Mouse (Mus musculus) heart, embryonic 11.5 days (tissue): ENCODE data around the gene Osbpl7. TPM values are rescaled to one million over a fixed set of nuclear protein-coding genes. Genes with fewer than 3 reads are reported as not detected.

ENCODE experiments used
- ATAC-seq: fragments of 200-750 bp; cut with Nextera tagmentation; replicated peaks from 2 replicates; pipeline ENCODE4 v1.8.0; 2017; ENCODE audit warnings: moderate library complexity; ENCODE audit not compliant: insufficient number of reproducible peaks, low FRiP score, low TSS enrichment
- H3K27ac ChIP-seq: fragments of 300-500 bp; sonication (generic); 2 replicates; pipeline ENCODE4 v1.5.1; 2014; ENCODE audit warnings: mild to moderate bottlenecking, low read depth, low read length
- H3K27me3 ChIP-seq: fragments of 300-500 bp; sonication (generic); 2 replicates; pipeline ENCODE4 v1.6.1; 2014; ENCODE audit warnings: mild to moderate bottlenecking, low read length, mixed read lengths; ENCODE audit not compliant: control insufficient read depth, insufficient read depth
- H3K36me3 ChIP-seq: fragments of 300-500 bp; sonication (generic); 2 replicates; pipeline ENCODE4 v1.6.1; 2014; ENCODE audit warnings: mild to moderate bottlenecking, low read length, moderate library complexity, mixed read lengths; ENCODE audit not compliant: control insufficient read depth, insufficient read depth
- H3K4me1 ChIP-seq: fragments of 300-500 bp; sonication (generic); 2 replicates; pipeline ENCODE4 v1.6.1; 2014; ENCODE audit warnings: low read length; ENCODE audit not compliant: control insufficient read depth, insufficient read depth
- H3K4me2 ChIP-seq: fragments of 300-500 bp; sonication (generic); 2 replicates; pipeline ENCODE4 v1.6.1; 2014; ENCODE audit warnings: mild to moderate bottlenecking, moderate library complexity
- H3K4me3 ChIP-seq: fragments of 300-500 bp; sonication (generic); 2 replicates; pipeline ENCODE4 v1.5.1; 2014; ENCODE audit warnings: low read depth, low read length
- H3K9ac ChIP-seq: fragments of 300-500 bp; sonication (generic); 2 replicates; pipeline ENCODE4 v1.6.1; 2014; ENCODE audit warnings: mild to moderate bottlenecking, low read depth, low read length, moderate library complexity
- H3K9me3 ChIP-seq: fragments of 300-500 bp; sonication (generic); replicated peaks from 2 replicates; pipeline ENCODE4 v1.6.1; 2016; ENCODE audit warnings: low read length; ENCODE audit not compliant: control insufficient read depth
- WGBS: fragments of 180-500 bp; shearing (Covaris S2); extraction: QIAGEN DNeasy Blood & Tissue Kit; methylation state at CpG from one replicate; pipeline ENCODE4 v1.1.7; 2014; ENCODE audit not compliant: insufficient replicate concordance; 5-methylcytosine and 5-hydroxymethylcytosine counted together
- polyA plus RNA-seq: library from polyadenylated mRNA; unstranded; fragments of >200 nt; fragmentation: Nextera tagmentation; extraction: Ambion mirVana; gene quantifications from 2 replicates; pipeline ENCODE4 v1.2.1, GENCODE M21; 2014

Gene Osbpl7
- polyA plus RNA-seq, 1 experiment from 2014 or later = 4.1 TPM

DNA sequence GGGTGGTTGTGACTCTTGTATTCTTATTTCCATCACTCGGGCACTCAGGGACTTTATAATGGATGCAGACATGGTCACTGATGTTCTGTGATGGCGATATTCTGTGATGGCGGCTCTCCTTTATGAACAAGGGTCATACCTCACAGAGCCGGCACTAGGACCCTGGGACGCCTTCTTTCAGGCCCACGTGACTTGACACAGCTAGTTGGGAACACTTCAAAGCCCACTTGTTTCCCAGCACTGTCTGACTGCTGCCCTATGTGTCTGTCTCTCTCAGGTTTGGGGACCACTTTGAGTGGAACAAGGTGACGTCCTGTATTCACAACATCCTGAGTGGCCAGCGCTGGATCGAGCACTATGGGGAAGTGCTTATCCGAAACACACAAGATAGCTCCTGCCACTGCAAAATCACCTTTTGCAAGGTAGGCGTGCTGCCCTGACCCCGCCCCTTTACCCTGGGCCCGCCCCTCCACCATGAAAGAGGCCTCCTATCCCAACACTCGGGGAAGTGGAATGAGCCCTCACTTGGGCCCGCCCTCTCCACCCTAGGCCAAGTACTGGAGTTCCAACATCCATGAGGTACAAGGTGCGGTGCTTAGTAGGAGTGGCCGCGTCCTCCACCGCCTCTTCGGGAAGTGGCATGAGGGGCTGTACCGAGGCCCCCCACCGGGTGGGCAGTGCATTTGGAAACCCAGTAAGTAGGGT, 16.4 kb downstream of the Osbpl7 start:
- Histone ChIP-seq H3K4me1 (peaks cover 8% of the 10 kb centered on the region), H3K36me3 (peaks cover 3% of the 10 kb centered on the region; the same call in 1 of the 2 replicates), H3K9me3 (no peaks in the 10 kb centered on the region), H3K27ac (no peak overlapping the region), H3K4me3 (no peak overlapping the region), H3K4me2 (no peak overlapping the region), H3K9ac (no peak overlapping the region), H3K27me3 (no peaks in the 10 kb centered on the region)
- ATAC-seq = no peak
- WGBS = 43% methylated on average over 22 of the region's 22 CpGs

DNA sequence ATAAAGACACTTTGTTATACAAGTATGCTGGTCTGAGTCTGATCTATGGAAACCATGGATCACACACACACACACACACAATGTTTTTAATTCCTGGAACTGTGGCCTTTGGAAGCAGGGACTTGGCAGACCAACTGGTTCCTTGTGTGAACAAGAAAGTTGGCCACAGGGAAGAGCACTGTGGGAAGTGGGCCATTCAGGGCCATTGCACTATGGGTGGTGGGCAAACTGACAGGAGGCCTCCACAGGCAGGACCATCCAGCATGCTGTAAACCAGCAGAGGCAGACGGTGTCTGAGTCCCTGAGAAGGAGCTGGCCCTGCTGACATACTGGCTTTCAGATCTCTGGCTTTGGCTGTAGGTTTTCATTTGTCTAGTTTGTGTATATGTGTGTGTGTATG, 18.9 kb downstream of the Osbpl7 start:
- 57% methylated on average over 1 of the region's 1 CpGs for WGBS

DNA sequence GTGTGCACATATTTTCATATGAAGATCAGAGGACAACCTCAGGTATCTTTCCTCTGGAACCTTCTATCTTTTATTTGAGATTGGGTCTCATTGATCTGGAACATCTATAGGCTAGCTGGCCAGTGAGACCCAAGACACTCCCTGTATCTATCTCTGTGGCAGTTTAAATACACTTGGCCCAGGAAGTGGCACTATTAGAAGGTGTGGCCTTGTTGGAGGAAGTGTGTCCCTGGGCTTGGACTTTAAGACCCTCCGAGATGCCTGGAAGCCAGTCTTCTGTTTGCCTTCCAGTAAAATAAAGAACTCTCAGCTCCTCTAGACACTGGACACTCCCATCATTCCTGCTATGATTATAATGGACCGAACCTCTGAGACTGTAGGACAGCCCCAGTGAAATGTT, 19.3 kb downstream of the Osbpl7 start:
- 82% methylated on average over 2 of the region's 2 CpGs for WGBS
- peaks cover 4% of the 10 kb centered on the region; the same call in 1 of the 2 replicates for H3K4me1 ChIP-seq

More for the DNA sequence above, 18.9 kb downstream of the Osbpl7 start:
- no peaks in the 10 kb centered on the region for H3K27me3 ChIP-seq
- H3K9me3 ChIP-seq = no peaks in the 10 kb centered on the region
- H3K4me2 ChIP-seq = no peak overlapping the region
- ATAC-seq = no peak
- peaks cover 4% of the 10 kb centered on the region; the same call in 1 of the 2 replicates for H3K4me1 ChIP-seq
- H3K9ac ChIP-seq = no peak overlapping the region
- H3K27ac ChIP-seq = no peak overlapping the region
- peaks cover 3% of the 10 kb centered on the region; the same call in 1 of the 2 replicates for H3K36me3 ChIP-seq
- no peak overlapping the region for H3K4me3 ChIP-seq

DNA sequence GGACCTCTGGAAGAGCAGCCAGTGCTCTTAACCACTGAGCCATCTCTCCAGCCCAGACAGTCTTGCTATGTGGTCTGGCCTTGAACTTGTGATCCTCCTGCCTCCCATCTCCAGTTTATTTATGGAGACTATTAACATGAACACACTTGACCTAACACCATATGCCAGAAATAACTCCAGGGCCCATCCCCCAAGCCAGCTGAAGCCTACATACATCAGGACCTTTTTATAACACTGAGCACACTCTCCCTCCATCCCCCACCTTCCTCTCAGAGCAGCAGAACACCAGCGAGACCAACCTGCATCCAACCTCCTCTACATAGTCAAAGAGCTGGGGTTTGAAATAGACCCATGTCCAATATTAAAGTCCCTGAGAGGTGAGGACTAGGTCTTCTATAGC, 20.7 kb downstream of the Osbpl7 start:
- H3K9me3 ChIP-seq = no peaks in the 10 kb centered on the region
- H3K4me3 ChIP-seq = no peak overlapping the region
- H3K27me3 ChIP-seq = no peaks in the 10 kb centered on the region
- H3K27ac ChIP-seq = no peak overlapping the region
- H3K4me2 ChIP-seq = no peak overlapping the region
- ATAC-seq = no peak; the same call in 1 of the 2 replicates
- H3K36me3 ChIP-seq = peaks cover 3% of the 10 kb centered on the region; the same call in 1 of the 2 replicates
- H3K9ac ChIP-seq = no peak overlapping the region
- peaks cover 4% of the 10 kb centered on the region; the same call in 1 of the 2 replicates for H3K4me1 ChIP-seq
- 37% methylated on average over 1 of the region's 1 CpGs for WGBS

More for the DNA sequence above, 19.3 kb downstream of the Osbpl7 start:
- no peak overlapping the region for H3K9ac ChIP-seq
- no peak overlapping the region for H3K4me2 ChIP-seq
- no peaks in the 10 kb centered on the region for H3K9me3 ChIP-seq
- H3K27me3 ChIP-seq = no peaks in the 10 kb centered on the region
- no peak overlapping the region for H3K27ac ChIP-seq
- no peak for ATAC-seq
- no peak overlapping the region for H3K4me3 ChIP-seq
- peaks cover 3% of the 10 kb centered on the region; the same call in 1 of the 2 replicates for H3K36me3 ChIP-seq

DNA sequence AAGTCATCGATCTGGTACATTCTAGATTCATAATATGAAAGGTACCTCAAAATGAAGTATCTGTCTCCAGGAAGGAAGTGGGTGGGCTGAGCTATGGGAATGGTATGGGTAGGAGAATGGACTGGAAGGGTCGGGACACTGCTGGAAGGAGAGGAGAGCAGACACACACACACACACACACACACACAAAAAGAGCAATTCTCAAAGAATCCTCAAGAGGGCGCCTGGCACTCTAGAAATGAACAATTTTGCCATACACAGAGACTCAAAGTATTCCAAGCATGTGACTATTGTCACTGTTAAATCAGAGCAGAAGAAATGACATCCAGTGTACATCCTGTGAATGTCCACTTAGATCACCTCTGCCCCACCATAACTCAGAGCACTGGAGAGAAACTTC, 22.1 kb downstream of the Osbpl7 start:
- 35% methylated on average over 3 of the region's 3 CpGs for WGBS
- Histone ChIP-seq H3K27ac (no peak overlapping the region), H3K4me3 (no peak overlapping the region), H3K27me3 (no peaks in the 10 kb centered on the region), H3K36me3 (no peaks in the 10 kb centered on the region), H3K9ac (no peak overlapping the region), H3K9me3 (no peaks in the 10 kb centered on the region), H3K4me2 (no peak overlapping the region), H3K4me1 (peaks cover 4% of the 10 kb centered on the region; the same call in 1 of the 2 replicates)
- no peak for ATAC-seq

DNA sequence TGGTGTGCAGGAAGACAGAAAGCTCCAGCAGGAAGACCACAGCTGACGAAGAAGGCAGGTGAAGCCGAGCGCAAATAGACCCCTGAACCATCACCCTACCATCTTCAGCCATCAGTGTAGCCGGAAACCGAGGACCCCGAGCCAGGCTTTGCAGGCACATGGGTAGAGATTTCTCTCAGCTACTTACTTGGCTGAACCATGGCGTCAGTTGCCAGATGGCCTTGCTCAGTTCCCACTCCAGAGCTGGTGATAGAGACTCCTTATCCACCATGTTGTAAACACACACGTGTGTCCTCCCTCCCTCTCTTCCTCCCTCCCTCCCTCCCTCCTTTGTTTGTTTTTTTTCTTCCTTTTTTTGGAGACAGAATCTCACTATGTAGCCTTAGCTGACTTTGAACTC, 23.8 kb downstream of the Osbpl7 start:
- Histone ChIP-seq H3K27me3 (no peaks in the 10 kb centered on the region), H3K9me3 (no peaks in the 10 kb centered on the region), H3K36me3 (no peaks in the 10 kb centered on the region), H3K4me3 (no peak overlapping the region), H3K4me2 (no peak overlapping the region), H3K4me1 (peaks cover 4% of the 10 kb centered on the region; the same call in 1 of the 2 replicates), H3K27ac (no peak overlapping the region), H3K9ac (no peak overlapping the region)
- 59% methylated on average over 8 of the region's 8 CpGs for WGBS
- ATAC-seq = no peak

DNA sequence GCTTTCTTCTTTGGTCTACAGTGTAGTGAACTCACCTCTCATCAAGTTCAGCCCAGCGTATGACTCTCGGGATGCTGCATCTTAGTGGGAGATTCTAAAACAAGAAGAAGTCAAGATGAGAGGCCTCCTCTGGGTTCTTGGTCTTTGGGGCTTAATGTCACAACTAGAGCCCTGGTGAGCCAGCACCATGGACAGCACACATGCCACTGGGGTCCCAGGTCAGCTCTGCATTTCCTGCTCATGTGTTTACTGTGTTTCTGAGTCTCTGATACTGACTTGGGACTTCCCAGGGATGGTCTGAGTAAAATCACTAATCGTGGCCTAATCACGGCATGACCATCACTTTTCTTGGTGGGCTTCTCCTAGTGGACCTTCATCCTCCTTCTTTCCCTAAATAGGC, 28.3 kb downstream of the Osbpl7 start:
- Histone ChIP-seq H3K4me3 (no peak overlapping the region), H3K27me3 (peaks cover 4% of the 10 kb centered on the region; the same call in 1 of the 2 replicates), H3K27ac (no peak overlapping the region), H3K9me3 (no peaks in the 10 kb centered on the region), H3K9ac (no peak overlapping the region), H3K4me1 (peaks cover 7% of the 10 kb centered on the region), H3K36me3 (no peaks in the 10 kb centered on the region), H3K4me2 (no peak overlapping the region)
- 31% methylated on average over 4 of the region's 4 CpGs for WGBS
- ATAC-seq = no peak

DNA sequence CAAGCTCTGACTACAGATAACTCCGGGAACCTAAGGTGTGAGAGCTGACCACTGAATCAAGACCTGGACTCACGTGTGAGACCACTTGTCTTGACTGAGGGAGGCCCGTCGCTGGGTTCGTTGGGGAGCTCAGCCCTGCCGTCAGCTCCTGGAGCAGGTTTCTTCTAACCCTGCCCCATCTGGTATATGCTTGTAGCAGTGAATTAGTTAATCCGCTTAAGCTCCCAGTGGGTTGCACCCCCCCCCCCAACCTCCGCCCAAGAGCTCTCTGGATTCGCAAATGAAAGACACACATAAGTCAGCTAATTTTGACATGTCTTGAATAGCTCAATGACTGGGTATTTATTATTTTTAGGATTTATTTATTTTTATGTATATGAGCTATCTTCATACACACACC, 29.9 kb downstream of the Osbpl7 start:
- no peak overlapping the region for H3K4me3 ChIP-seq
- H3K4me1 ChIP-seq = peaks cover 12% of the 10 kb centered on the region
- H3K36me3 ChIP-seq = no peaks in the 10 kb centered on the region
- ATAC-seq = no peak
- H3K27me3 ChIP-seq = peaks cover 7% of the 10 kb centered on the region; the same call in 1 of the 2 replicates
- no peak overlapping the region for H3K9ac ChIP-seq
- no peak overlapping the region for H3K27ac ChIP-seq
- 20% methylated on average over 9 of the region's 9 CpGs for WGBS
- no peak overlapping the region for H3K4me2 ChIP-seq
- no peaks in the 10 kb centered on the region for H3K9me3 ChIP-seq

DNA sequence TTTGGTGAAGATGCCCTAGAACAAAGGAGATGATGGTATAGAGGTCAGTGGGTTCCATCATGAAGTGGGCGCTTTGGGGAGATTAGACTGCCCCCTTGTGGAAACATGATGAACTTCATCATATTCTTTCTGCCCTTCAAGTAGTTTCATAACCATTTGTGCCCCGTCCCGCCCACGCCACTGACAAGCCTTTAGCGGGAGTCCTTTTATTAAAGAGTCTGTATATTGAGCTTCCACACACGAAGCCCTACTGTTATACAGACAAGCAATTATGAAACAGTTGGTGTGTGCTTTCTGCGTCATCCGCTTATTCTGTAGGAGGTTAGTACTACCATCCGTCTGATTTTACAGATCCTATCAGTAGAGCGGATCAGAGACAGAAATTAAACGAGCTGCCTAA, 32.5 kb downstream of the Osbpl7 start:
- no peak for ATAC-seq
- H3K27me3 ChIP-seq = peaks cover 7% of the 10 kb centered on the region; the same call in 1 of the 2 replicates
- WGBS = 39% methylated on average over 11 of the region's 11 CpGs

More for the DNA sequence above, 32.5 kb downstream of the Osbpl7 start:
- Histone ChIP-seq H3K4me1 (peaks cover 12% of the 10 kb centered on the region), H3K9ac (no peak overlapping the region), H3K4me2 (0 out of 2 replicates have a peak overlapping the region, but pooled peaks have one; percentile 8), H3K4me3 (no peak overlapping the region), H3K27ac (no peak overlapping the region), H3K36me3 (no peaks in the 10 kb centered on the region), H3K9me3 (no peaks in the 10 kb centered on the region)
